Mouse (Mus musculus): Measurements from ENCODE around the gene Ghrhr. TPM values are rescaled to one million over a fixed set of nuclear protein-coding genes. Genes with fewer than 3 reads are reported as not detected.

Ghrhr gene
- not detected in 2 replicates for total RNA-seq (2012; rRNA removed)
- not detected for polyA plus RNA-seq (2012; ENCODE audit: insufficient read depth in 1 of 2, insufficient read length in 2 of 2, low read depth in 1 of 2, low replicate concordance in 2 of 2, missing spikeins in 1 of 2)

DNA sequence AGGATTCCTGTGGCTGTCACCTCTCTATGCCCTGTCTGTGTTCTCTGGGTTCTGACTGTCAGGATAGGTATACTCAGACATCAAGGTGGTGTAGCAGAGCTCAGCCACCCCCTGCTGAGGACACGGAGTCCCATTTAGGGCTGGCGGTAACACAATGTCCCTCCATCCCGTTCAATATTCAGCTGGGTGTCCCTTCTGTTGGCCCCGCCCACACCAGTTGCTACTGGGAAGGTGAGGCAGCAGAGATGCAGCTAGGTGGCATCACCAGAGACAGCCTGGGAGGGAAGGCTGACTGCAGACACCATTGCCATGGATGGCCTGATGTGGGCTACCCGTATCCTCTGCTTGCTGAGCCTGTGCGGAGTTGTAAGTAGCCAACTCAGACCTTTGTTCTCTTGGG lies at the start of gene Ghrhr:
Gene Ghrhr, plus strand, starts transcription at position 220 of the 400 bp plus-strand sequence.
- no peaks in the 10 kb centered on the region for H3K4me1 ChIP-seq (ENCODE audit: control insufficient read depth in 1 of 2, insufficient read depth in 2 of 2, low read length in 2 of 2)
- no peak for DNase-seq (ENCODE audit: low read depth, low spot score)
- no peaks in the 10 kb centered on the region for H3K27me3 ChIP-seq (ENCODE audit: control insufficient read depth in 1 of 2, insufficient read depth in 2 of 2, low read length in 2 of 2)
- no peak within 1 kb of the TSS for H3K27ac ChIP-seq (ENCODE audit: control insufficient read depth, low read depth, low read length)
- H3K9me3 ChIP-seq (replicated peaks; ENCODE audit: insufficient read depth, low read length) = no peaks in the 10 kb centered on the region
- TF ChIP-seq MAX (IDR thresholded peaks at IDR 0.05; ENCODE audit: low read length) = no peak
- no peak for TF ChIP-seq USF1 (IDR thresholded peaks at IDR 0.05; ENCODE audit: low read depth, low read length)
- no peak for TF ChIP-seq KAT2A (conservative IDR thresholded peaks at IDR 0.05; ENCODE audit: low read depth, low read length)
- no peak for TF ChIP-seq ZKSCAN1 (IDR thresholded peaks at IDR 0.05; ENCODE audit: low read depth, low read length)
- H3K9ac ChIP-seq (ENCODE audit: control insufficient read depth, low read depth, low read length, poor library complexity, severe bottlenecking) = no peak within 1 kb of the TSS
- H3K4me3 ChIP-seq (ENCODE audit: control insufficient read depth in 1 of 2, insufficient read depth in 1 of 2, low read depth in 2 of 2, low read length in 2 of 2) = no peak within 1 kb of the TSS
- H3K36me3 ChIP-seq (ENCODE audit: control insufficient read depth in 1 of 2, insufficient read depth in 2 of 2, low read length in 2 of 2) = no peaks in the 10 kb centered on the region
- no peaks in the 10 kb centered on the region for H3K79me2 ChIP-seq (ENCODE audit: control insufficient read depth, insufficient read depth, low read length, poor library complexity)

- no peak overlapping the region for H3K4me3 ChIP-seq (ENCODE audit: control insufficient read depth in 1 of 2, insufficient read depth in 1 of 2, low read depth in 2 of 2, low read length in 2 of 2)
- H3K36me3 ChIP-seq (ENCODE audit: control insufficient read depth in 1 of 2, insufficient read depth in 2 of 2, low read length in 2 of 2) = peaks cover 0 to 13% of the 10 kb centered on the region in 2 experiments; a peak in 2 of 4 replicates
- peaks cover 5 to 54% of the 10 kb centered on the region in 2 experiments for H3K4me1 ChIP-seq (ENCODE audit: control insufficient read depth in 1 of 2, insufficient read depth in 2 of 2, low read length in 2 of 2)
- H3K79me2 ChIP-seq (ENCODE audit: control insufficient read depth, insufficient read depth, low read length, poor library complexity) = no peaks in the 10 kb centered on the region
- peak; percentile 50 for DNase-seq (ENCODE audit: low read depth, low spot score)
- H3K27ac ChIP-seq (ENCODE audit: control insufficient read depth, low read depth, low read length) = no peak overlapping the region
- no peak overlapping the region for H3K9ac ChIP-seq (ENCODE audit: control insufficient read depth, low read depth, low read length, poor library complexity, severe bottlenecking)
- no peaks in the 10 kb centered on the region for H3K27me3 ChIP-seq (ENCODE audit: control insufficient read depth in 1 of 2, insufficient read depth in 2 of 2, low read length in 2 of 2)
- no peaks in the 10 kb centered on the region for H3K9me3 ChIP-seq (replicated peaks; ENCODE audit: insufficient read depth, low read length)
- TF ChIP-seq MAZ (IDR thresholded peaks at IDR 0.05; ENCODE audit: low read depth, low read length) (0 out of 2 replicates have a peak, but pooled peaks have one; percentile 29), GATA1 (IDR thresholded peaks at IDR 0.05; ENCODE audit: low read depth, low read length) (peak; percentile 63; the same call in 1 of the 2 replicates), MEF2A (IDR thresholded peaks at IDR 0.05; ENCODE audit: extremely low read depth, insufficient replicate concordance, low read depth, low read length, poor library complexity, severe bottlenecking) (no peak), MXI1 (IDR thresholded peaks at IDR 0.05; ENCODE audit: low read depth, low read length) (no peak), TCF12 (IDR thresholded peaks at IDR 0.05; ENCODE audit: low read depth, low read length) (peak; percentile 5; the same call in 1 of the 2 replicates), RCOR1 (IDR thresholded peaks at IDR 0.05; ENCODE audit: low read depth, low read length) (peak; percentile 86)
Observed at GRCm38 (mm10) chr6:55326299-55326698, 49.8 kb upstream of the Ghrhr start.

- Histone ChIP-seq H3K9ac (ENCODE audit: control insufficient read depth, low read depth, low read length, poor library complexity, severe bottlenecking) (no peak overlapping the region), H3K9me3 (replicated peaks; ENCODE audit: insufficient read depth, low read length) (no peaks in the 10 kb centered on the region), H3K27ac (ENCODE audit: control insufficient read depth, low read depth, low read length) (no peak overlapping the region), H3K4me1 (ENCODE audit: control insufficient read depth in 1 of 2, insufficient read depth in 2 of 2, low read length in 2 of 2) (peaks cover 5 to 50% of the 10 kb centered on the region in 2 experiments), H3K27me3 (ENCODE audit: control insufficient read depth in 1 of 2, insufficient read depth in 2 of 2, low read length in 2 of 2) (no peaks in the 10 kb centered on the region), H3K4me3 (ENCODE audit: control insufficient read depth in 1 of 2, insufficient read depth in 1 of 2, low read depth in 2 of 2, low read length in 2 of 2) (no peak overlapping the region), H3K36me3 (ENCODE audit: control insufficient read depth in 1 of 2, insufficient read depth in 2 of 2, low read length in 2 of 2) (peaks cover 0 to 13% of the 10 kb centered on the region in 2 experiments; a peak in 2 of 4 replicates), H3K79me2 (ENCODE audit: control insufficient read depth, insufficient read depth, low read length, poor library complexity) (no peaks in the 10 kb centered on the region)
- no peak for DNase-seq (ENCODE audit: low read depth, low spot score)
- TF ChIP-seq NELFE (IDR thresholded peaks at IDR 0.05; ENCODE audit: low read depth, low read length) = no peak
- no peak for TF ChIP-seq ELF1 (IDR thresholded peaks at IDR 0.05; ENCODE audit: low read depth, low read length)
- TF ChIP-seq USF1 (IDR thresholded peaks at IDR 0.05; ENCODE audit: low read depth, low read length) = no peak
- no peak for TF ChIP-seq EP300 (IDR thresholded peaks at IDR 0.05; ENCODE audit: low read depth in 1 of 2, low read length in 2 of 2)
- no peak for TF ChIP-seq E2F4 (IDR thresholded peaks at IDR 0.05; ENCODE audit: borderline replicate concordance, low read depth, low read length)
- TF ChIP-seq RAD21 (IDR thresholded peaks at IDR 0.05; ENCODE audit: low read depth, low read length) = no peak
- no peak for TF ChIP-seq SIN3A (IDR thresholded peaks at IDR 0.05; ENCODE audit: low read length)
Observed at GRCm38 (mm10) chr6:55327326-55327725, 48.8 kb upstream of the Ghrhr start.
